Mouse (Mus musculus) embryonic facial prominence, embryonic 13.5 days (tissue): ENCODE results near the gene Sv2a. TPM values are rescaled to one million over a fixed set of nuclear protein-coding genes. Genes with fewer than 3 reads are reported as not detected.
"Not testable (repeated sequence)": the region's sequence is repeated elsewhere in the genome, so short reads cannot be mapped to it uniquely, and the experiment has no call there.

ENCODE experiments used
- ATAC-seq: fragments of 200-750 bp; cut with Nextera tagmentation; 2 replicates; pipeline ENCODE4 v1.8.0; 2017; ENCODE audit warnings: low read depth; ENCODE audit not compliant: insufficient number of reproducible peaks, insufficient read depth, low FRiP score, low TSS enrichment
- H3K27ac ChIP-seq: fragments of 300-500 bp; sonication (generic); 2 replicates; pipeline ENCODE4 v1.5.1; 2015; ENCODE audit warnings: moderate library complexity, mild to moderate bottlenecking, inconsistent platforms
- H3K27me3 ChIP-seq: fragments of 300-500 bp; sonication (generic); 2 replicates; pipeline ENCODE4 v1.6.1; 2015; ENCODE audit warnings: mild to moderate bottlenecking, inconsistent platforms
- H3K36me3 ChIP-seq: fragments of 300-500 bp; sonication (generic); 2 replicates; pipeline ENCODE4 v1.6.1; 2015; ENCODE audit warnings: mild to moderate bottlenecking, inconsistent platforms
- H3K4me1 ChIP-seq: fragments of 300-500 bp; sonication (generic); 2 replicates; pipeline ENCODE4 v1.6.1; 2015; ENCODE audit warnings: inconsistent platforms
- H3K4me2 ChIP-seq: fragments of 300-500 bp; sonication (generic); 2 replicates; pipeline ENCODE4 v1.6.1; 2015; ENCODE audit warnings: moderate library complexity, mild to moderate bottlenecking, inconsistent platforms
- H3K4me3 ChIP-seq: fragments of 300-500 bp; sonication (generic); 2 replicates; pipeline ENCODE4 v1.5.1; 2015; ENCODE audit warnings: mild to moderate bottlenecking, inconsistent platforms
- H3K9ac ChIP-seq: fragments of 300-500 bp; sonication (generic); 2 replicates; pipeline ENCODE4 v1.6.1; 2015; ENCODE audit warnings: mild to moderate bottlenecking, inconsistent platforms
- H3K9me3 ChIP-seq: fragments of 300-500 bp; sonication (generic); 2 replicates; pipeline ENCODE4 v1.6.1; 2016; ENCODE audit warnings: inconsistent platforms
- WGBS: fragments of 180-500 bp; shearing (Covaris S2); methylation state at CpG from one replicate; pipeline ENCODE4 v1.1.7; 2015; ENCODE audit warnings: mixed read lengths; 5-methylcytosine and 5-hydroxymethylcytosine counted together
- polyA plus RNA-seq: library from polyadenylated mRNA; unstranded; fragments of >200 nt; fragmentation: Nextera tagmentation; extraction: Ambion mirVana; gene quantifications from 2 replicates; pipeline ENCODE4 v1.2.1, GENCODE M21; 2015

Sv2a gene
- polyA plus RNA-seq, 1 experiment from 2014 or later = 8.7 TPM

DNA sequence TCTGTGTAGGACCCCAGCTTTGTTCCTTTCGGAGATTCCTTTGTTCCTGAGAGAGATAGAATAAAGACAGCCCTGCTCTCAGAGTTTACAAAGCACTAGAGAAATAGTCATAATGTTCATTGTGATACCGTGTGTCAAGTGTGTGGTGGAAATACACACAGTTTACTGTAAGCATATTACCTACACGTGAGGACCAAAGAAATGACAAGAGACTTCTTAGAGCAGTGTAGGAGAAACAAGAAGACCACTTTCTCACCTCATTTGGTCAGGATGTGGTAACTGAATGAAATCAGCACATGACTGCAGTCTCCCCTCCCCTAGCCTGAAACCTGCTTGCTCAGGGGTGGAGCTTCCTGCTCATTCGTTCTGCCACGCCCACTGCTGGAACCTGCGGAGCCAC, 17.2 kb downstream of the Sv2a start:
- no peak for ATAC-seq
- 0 out of 2 replicates have a peak overlapping the region, but pooled peaks have one; percentile 57 for H3K27ac ChIP-seq
- WGBS = 3% methylated on average over 6 of the region's 6 CpGs
- H3K9ac ChIP-seq = peak overlapping the region; percentile 59; the same call in 1 of the 2 replicates
- peak overlapping the region; percentile 63 for H3K4me3 ChIP-seq
- peaks cover 16% of the 10 kb centered on the region for H3K4me1 ChIP-seq
- no peaks in the 10 kb centered on the region for H3K9me3 ChIP-seq
- H3K27me3 ChIP-seq = no peaks in the 10 kb centered on the region
- H3K36me3 ChIP-seq = peaks cover 9% of the 10 kb centered on the region; the same call in 1 of the 2 replicates
- H3K4me2 ChIP-seq = peak overlapping the region; percentile 96

DNA sequence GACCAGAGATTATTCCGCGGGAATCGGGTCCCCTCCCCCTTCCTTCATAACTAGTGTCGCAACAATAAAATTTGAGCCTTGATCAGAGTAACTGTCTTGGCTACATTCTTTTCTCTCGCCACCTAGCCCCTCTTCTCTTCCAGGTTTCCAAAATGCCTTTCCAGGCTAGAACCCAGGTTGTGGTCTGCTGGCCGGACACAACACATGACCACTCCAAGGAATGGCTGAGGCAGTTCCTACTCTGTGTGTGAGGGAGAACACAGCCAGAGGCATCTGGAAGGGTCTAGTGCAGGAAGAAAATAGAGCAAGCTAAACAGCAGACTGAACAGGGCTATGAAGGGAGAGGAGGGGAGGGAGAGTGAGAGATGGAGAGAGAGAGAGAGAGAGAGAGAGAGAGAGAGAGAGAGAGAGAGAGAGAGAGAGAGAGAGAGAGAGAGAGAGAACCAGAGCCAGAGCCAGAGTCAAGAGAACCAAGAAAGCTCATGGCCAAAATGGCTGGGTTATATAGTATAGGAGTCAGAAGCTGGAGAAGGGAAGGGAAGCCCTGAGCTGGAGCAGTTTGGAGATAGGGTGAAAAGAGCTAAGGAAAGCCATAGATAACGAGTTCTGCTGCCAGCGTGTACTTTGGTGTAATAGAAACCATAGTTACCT, 17.8 kb downstream of the Sv2a start:
- peak overlapping the region; percentile 96 for H3K4me2 ChIP-seq
- H3K27me3 ChIP-seq, H3K27ac ChIP-seq, H3K9me3 ChIP-seq, H3K36me3 ChIP-seq, H3K4me3 ChIP-seq, H3K9ac ChIP-seq, ATAC-seq: not testable (repeated sequence)
- H3K4me1 ChIP-seq = peaks cover 16% of the 10 kb centered on the region
- WGBS = 20% methylated on average over 8 of the region's 8 CpGs

DNA sequence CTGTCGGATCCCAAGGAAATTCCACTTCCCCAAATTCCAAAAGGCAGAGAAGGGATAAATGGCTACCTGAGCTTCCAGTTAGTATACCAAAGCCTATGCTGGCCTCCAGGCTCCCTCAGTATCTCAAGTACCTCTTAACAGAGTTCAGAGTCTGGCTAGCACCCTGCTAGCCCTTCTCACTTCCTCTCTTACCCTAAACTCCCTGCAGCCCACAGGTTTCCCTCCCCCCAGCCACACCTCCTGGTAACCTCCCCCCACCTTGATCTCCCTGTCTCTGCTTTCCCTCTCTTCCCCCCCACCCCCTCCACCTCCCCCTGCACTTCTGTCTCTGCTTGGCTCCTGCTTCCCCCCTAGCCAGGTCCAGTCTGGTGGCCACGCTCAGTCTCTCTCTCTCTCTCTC, 18.8 kb downstream of the Sv2a start:
- Histone ChIP-seq H3K4me3 (no peak overlapping the region), H3K9me3 (no peaks in the 10 kb centered on the region), H3K27me3 (no peaks in the 10 kb centered on the region), H3K4me2 (no peak overlapping the region), H3K4me1 (peaks cover 16% of the 10 kb centered on the region), H3K36me3 (peaks cover 6% of the 10 kb centered on the region; the same call in 1 of the 2 replicates), H3K9ac (no peak overlapping the region), H3K27ac (no peak overlapping the region)
- ATAC-seq = no peak
- 60% methylated on average over 2 of the region's 2 CpGs for WGBS

DNA sequence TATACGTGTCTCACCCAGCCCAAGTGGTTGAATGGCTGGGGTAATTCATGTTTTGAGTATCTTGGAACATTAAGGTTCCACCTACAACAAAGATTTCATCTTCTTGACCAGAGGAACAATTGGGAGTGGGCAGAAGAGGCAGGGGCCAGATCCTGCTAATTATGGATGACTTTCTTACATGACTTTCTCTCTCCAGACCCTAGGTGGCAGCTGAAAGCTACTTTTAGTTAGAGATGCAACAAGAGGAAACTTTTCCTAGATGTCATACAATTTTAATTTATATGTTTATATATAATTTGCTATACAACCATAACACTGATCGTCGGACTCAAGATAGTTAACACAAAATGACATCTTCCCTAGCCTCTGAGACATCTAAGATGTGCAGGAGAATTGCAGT, 26.9 kb downstream of the Sv2a start:
- Histone ChIP-seq H3K27me3 (no peaks in the 10 kb centered on the region), H3K4me3 (no peak overlapping the region), H3K27ac (no peak overlapping the region), H3K9me3 (no peaks in the 10 kb centered on the region), H3K4me1 (no peaks in the 10 kb centered on the region), H3K4me2 (no peak overlapping the region), H3K36me3 (no peaks in the 10 kb centered on the region), H3K9ac (no peak overlapping the region)
- ATAC-seq = no peak
- 83% methylated on average over 3 of the region's 3 CpGs for WGBS

DNA sequence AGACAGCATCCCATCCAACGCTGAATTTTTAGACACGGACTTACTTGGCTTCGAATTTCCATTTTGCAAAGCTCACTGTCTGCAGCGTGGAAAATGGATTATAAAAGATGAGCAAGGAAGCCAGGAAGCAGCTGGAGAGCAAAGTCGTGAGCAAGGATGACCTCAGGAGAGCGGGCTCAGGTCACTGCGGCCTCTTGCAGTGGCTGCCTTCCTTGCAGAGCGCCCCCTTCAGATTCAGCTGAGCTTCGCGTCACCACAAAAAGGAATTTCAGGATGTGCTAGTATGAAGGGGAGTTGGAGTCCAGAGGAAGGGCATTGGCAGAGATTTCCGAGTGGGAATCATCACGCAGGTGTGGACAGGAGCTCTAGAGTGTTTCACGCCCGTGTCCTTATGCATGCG, 28.3 kb downstream of the Sv2a start:
- Histone ChIP-seq H3K4me1 (no peaks in the 10 kb centered on the region), H3K9me3 (no peaks in the 10 kb centered on the region), H3K9ac (0 out of 2 replicates have a peak overlapping the region, but pooled peaks have one; percentile 27), H3K36me3 (no peaks in the 10 kb centered on the region), H3K4me2 (no peak overlapping the region), H3K27ac (no peak overlapping the region), H3K27me3 (no peaks in the 10 kb centered on the region), H3K4me3 (no peak overlapping the region)
- WGBS = 19% methylated on average over 15 of the region's 15 CpGs
- no peak for ATAC-seq

DNA sequence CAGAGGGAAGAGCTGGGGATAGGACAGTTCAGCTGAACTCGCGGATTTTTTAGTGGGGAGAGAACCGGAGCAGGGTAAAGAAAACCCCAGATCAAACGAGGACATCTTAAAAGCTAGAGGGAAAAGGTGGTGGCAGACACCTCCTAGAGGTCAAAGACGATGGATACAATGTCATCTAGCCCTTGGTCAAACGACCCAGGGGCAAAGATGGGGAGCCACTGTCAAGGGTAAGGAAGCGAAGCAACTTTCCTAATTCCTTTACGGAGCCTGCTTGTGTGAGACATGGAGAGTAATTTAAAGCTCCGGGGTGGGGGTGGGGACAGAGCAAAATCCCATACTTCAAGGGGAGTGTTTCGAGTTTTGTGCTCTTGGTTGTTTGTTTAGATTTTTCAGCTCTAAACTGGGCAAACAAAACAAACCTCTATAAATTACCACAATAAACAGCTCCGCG, 38.3 kb downstream of the Sv2a start:
- ATAC-seq = no peak
- H3K36me3 ChIP-seq = no peaks in the 10 kb centered on the region
- H3K27me3 ChIP-seq = no peaks in the 10 kb centered on the region
- H3K4me1 ChIP-seq = peaks cover 31% of the 10 kb centered on the region
- H3K9me3 ChIP-seq = no peaks in the 10 kb centered on the region
- WGBS = 0% methylated on average over 12 of the region's 12 CpGs
- H3K9ac ChIP-seq = peak overlapping the region; percentile 91
- peak overlapping the region; percentile 62 for H3K4me3 ChIP-seq
- H3K27ac ChIP-seq = peak overlapping the region; percentile 99
- peak overlapping the region; percentile 86 for H3K4me2 ChIP-seq

DNA sequence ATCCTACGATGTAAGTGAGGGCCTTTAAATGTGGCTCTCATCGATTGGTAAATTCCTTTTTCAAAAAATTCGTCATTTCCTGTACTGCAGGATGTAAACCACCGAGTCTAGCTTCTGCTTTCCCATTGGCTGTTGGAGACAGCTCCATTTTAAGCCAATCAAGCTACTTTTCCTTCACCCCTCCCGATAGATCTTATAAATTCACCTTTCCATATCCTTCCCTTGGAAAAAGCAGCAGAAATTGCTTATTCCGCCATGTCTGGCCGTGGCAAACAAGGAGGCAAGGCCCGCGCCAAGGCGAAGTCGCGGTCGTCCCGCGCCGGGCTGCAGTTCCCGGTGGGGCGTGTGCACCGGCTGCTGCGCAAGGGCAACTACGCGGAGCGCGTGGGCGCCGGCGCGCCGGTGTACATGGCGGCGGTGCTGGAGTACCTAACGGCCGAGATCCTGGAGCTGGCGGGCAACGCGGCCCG, 38.7 kb downstream of the Sv2a start, which contains the start of the genes Bola1 and Hist2h2ab:
Gene Bola1 (minus strand): TSS at position 49 of the 470 bp plus-strand sequence.
Gene Hist2h2ab (plus strand): TSS at position 205 of the 470 bp plus-strand sequence.
- Histone ChIP-seq H3K4me2 (peak within 1 kb of the TSS; percentile 86), H3K4me3 (peak within 1 kb of the TSS; percentile 62), H3K27me3 (no peaks in the 10 kb centered on the region), H3K9ac (peak within 1 kb of the TSS; percentile 91), H3K27ac (peak within 1 kb of the TSS; percentile 99), H3K9me3 (no peaks in the 10 kb centered on the region), H3K4me1 (peaks cover 31% of the 10 kb centered on the region), H3K36me3 (no peaks in the 10 kb centered on the region)
- peak; percentile 85 for ATAC-seq
- under 1% methylated on average over 37 of the region's 37 CpGs for WGBS

DNA sequence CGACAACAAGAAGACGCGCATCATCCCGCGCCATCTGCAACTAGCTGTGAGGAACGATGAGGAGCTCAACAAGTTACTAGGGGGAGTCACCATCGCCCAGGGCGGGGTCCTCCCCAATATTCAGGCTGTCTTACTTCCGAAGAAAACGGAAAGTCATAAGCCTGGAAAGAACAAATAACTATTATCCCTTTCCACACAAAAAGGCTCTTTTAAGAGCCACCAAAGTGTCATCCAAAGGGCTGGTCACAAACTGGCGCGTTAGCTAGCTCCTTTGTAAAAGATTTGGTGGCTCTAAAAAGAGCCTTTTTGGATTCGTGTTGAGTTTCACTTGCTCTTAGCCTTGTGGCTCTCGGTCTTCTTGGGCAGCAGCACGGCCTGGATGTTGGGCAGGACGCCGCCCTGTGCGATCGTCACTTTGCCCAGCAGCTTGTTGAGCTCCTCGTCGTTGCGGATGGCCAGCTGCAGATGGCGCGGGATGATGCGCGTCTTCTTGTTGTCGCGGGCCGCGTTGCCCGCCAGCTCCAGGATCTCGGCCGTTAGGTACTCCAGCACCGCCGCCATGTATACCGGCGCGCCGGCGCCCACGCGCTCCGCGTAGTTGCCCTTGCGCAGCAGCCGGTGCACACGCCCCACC, 39.3 kb downstream of the Sv2a start:
- Histone ChIP-seq H3K4me3 (peak overlapping the region; percentile 62), H3K9ac (peak overlapping the region; percentile 91), H3K4me2 (peak overlapping the region; percentile 86), H3K4me1 (peaks cover 32% of the 10 kb centered on the region), H3K27ac (peak overlapping the region; percentile 99)
- H3K36me3 ChIP-seq, H3K9me3 ChIP-seq, H3K27me3 ChIP-seq: not testable (repeated sequence)
- peak; percentile 7; the same call in 1 of the 2 replicates for ATAC-seq
- under 1% methylated on average over 39 of the region's 47 CpGs for WGBS

DNA sequence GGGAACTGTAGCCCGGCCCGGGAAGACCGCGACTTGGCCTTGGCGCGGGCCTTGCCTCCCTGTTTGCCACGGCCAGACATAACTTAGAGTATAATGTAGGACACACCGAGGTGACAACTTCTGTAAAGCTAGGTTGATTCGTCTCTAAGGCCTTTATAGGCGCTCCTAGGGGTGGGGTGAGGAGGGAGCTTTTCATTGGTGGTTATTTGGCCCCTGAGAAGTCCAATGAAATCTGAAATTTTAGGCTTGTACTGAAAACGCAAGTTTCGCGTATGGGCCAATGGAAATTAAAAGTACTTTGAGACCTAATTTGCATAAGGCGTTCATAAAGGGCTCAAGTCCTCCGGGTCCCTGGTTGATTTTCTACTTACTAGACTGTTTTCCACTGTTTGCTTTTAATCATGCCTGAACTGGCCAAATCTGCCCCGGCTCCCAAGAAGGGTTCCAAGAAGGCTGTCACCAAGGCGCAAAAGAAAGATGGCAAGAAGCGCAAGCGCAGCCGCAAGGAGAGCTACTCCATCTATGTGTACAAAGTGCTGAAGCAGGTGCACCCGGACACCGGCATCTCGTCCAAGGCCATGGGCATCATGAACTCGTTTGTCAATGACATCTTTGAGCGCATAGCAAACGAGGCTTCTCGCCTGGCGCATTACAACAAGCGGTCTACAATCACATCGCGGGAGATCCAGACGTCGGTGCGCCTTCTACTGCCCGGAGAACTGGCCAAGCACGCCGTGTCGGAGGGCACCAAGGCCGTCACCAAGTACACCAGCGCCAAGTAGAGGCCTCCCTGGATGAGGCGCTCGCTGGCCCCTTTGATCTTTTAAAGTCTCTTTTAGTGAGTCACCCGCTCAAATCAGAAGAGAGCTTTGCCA, 40.1 kb downstream of the Sv2a start, which contains the start of the genes Hist2h2ac and Hist2h2be:
Gene Hist2h2ac (minus strand): TSS at position 116 of the 875 bp plus-strand sequence.
Gene Hist2h2be (plus strand): TSS at position 355 of the 875 bp plus-strand sequence.
- Histone ChIP-seq H3K27ac (peak within 1 kb of the TSS; percentile 99), H3K9me3 (no peaks in the 10 kb centered on the region), H3K27me3 (no peaks in the 10 kb centered on the region), H3K4me1 (peaks cover 39% of the 10 kb centered on the region), H3K4me3 (peak within 1 kb of the TSS; percentile 62), H3K4me2 (peak within 1 kb of the TSS; percentile 86), H3K9ac (peak within 1 kb of the TSS; percentile 91), H3K36me3 (no peaks in the 10 kb centered on the region)
- WGBS = 2% methylated on average over 43 of the region's 43 CpGs
- peak; percentile 89 for ATAC-seq

DNA sequence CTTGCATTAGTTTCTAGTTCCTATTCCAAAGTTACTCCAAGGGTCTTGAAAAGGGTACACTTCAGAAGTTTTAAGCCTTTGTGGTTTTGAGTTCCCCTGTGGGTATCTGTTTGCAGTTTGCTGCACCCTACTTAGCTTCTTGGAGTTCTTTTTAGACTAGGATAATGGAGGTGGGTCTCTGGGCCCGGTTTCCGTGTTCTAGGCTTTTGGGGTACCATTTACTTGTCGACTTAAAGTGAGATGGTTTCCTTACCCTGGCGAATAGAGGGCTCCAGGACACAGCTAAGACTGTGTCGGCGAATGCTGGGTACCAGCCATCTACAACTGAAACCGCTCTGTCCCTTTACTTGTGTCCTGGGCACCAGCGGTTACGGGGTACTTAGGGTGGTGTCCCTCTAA, 40.7 kb downstream of the Sv2a start:
- H3K27ac ChIP-seq = peak overlapping the region; percentile 99
- no peaks in the 10 kb centered on the region for H3K9me3 ChIP-seq
- H3K27me3 ChIP-seq = no peaks in the 10 kb centered on the region
- 17% methylated on average over 9 of the region's 9 CpGs for WGBS
- peak overlapping the region; percentile 62 for H3K4me3 ChIP-seq
- no peaks in the 10 kb centered on the region for H3K36me3 ChIP-seq
- peak overlapping the region; percentile 86 for H3K4me2 ChIP-seq
- peaks cover 45% of the 10 kb centered on the region for H3K4me1 ChIP-seq
- ATAC-seq = no peak
- H3K9ac ChIP-seq = peak overlapping the region; percentile 91

DNA sequence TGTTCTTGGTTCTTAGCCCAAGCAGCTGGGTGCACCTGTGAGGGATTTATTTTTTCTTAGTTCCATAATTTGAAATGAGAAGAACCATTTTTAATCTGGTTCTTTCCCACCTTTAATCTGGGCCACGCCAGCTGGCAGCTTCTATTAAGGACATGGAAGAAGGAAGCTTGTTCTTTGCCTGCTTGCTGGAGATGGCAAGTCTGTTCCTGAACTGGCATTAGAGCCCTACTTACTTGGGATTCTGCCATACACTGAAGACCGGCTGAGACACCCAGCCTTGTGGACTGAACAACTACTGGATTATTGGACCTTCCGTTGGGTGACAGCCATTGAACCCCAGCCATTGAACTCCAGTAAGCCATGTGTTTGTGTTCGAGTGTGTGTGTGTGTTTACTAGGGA, 41.8 kb downstream of the Sv2a start:
- Histone ChIP-seq H3K27ac (no peak overlapping the region), H3K27me3 (no peaks in the 10 kb centered on the region), H3K4me3 (no peak overlapping the region), H3K4me1 (peaks cover 52% of the 10 kb centered on the region), H3K9ac (no peak overlapping the region), H3K4me2 (peak overlapping the region; percentile 86), H3K9me3 (no peaks in the 10 kb centered on the region), H3K36me3 (no peaks in the 10 kb centered on the region)
- no peak for ATAC-seq
- WGBS = 90% methylated on average over 4 of the region's 4 CpGs
